Mouse (Mus musculus): ENCODE measurements around the gene Taf11.

The Taf11 gene

GRCm38 (mm10) chr17:27909622-27910500 is at the start of gene Taf11:
Gene Taf11, minus strand, starts transcription at chr17:27909844.
- peak; percentile 52 to 59 for DNase-seq (ENCODE audit: low spot score in 2 of 2)

DNA sequence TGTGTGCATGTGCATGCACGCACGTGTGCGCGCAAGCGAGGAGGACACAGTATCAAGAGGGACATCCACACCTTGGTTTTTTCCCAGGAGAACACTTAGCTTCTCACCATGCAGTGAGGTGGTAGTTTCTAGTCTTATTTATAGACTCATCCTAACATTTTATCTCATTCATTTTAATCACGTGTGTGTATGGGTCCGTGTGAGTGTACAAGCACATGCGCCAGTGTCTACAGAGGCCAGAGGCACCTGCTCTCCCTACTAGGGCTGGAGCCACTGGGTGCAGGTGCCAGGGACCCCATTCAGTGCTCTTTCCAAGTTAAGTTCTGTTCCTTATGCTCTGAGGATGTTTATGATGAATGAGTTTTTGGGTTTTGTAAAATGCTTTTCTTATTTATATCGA is 48.0 kb upstream of the Taf11 start:
- no peak for DNase-seq (ENCODE audit: low spot score in 2 of 2)

DNA sequence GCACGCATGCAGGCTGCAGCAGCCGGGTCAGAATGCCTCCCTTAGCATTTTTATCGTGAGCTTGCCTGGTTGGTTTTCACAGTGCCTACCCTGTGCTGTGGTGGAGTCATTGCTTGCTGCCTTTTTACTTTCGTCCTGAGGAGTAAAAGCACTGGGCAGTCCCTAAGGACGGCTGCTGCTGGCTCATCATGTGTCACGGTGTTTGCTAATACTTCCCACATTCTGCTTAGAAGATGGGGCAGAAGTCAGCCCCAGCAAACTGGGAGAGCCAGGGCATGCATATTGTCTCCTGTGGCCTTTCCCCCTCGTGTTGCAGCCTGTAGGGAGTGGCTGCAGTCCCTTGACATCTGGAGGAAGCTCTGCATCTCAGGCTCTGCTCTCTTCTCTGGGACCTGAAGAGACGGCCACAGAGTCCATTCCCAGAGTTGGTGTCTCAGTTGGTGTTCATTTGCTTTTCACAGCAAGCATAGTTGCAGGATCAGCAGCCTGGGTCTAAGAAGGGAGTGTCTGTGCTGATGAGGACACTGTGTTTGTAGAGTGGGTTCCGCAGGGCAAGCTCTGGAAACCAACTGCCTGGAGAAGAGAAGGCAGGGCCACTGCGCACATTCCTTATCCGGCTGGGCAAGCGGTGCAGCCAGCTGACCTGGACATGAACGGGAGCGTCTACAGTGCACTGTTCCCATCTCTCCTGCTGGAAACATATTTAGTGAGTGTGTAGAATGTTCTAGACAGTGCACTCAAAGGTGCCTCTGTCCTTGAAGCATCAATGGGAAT is 45.2 kb upstream of the Taf11 start:
- no peak for DNase-seq (ENCODE audit: low spot score in 2 of 2)

DNA sequence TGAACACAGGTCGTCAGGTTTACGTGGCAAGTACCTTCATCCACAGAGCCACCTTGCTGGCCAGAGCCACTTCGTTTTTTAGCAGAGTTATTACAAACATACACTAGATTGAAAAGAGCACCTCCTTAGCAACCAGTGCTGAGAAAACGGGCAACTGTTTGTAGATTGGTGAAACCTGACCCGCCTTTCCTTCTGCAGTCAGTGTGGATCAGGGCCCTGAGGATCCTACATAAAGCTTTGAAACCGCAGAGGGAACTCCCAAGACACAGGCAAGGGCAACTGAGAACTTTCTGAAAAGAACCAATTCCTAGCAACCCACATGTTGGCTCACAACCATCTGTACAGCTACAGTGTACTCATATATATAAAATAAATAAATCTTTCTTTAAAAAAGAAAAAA is 43.5 kb upstream of the Taf11 start:
- no peak for DNase-seq (ENCODE audit: low spot score in 2 of 2)

DNA sequence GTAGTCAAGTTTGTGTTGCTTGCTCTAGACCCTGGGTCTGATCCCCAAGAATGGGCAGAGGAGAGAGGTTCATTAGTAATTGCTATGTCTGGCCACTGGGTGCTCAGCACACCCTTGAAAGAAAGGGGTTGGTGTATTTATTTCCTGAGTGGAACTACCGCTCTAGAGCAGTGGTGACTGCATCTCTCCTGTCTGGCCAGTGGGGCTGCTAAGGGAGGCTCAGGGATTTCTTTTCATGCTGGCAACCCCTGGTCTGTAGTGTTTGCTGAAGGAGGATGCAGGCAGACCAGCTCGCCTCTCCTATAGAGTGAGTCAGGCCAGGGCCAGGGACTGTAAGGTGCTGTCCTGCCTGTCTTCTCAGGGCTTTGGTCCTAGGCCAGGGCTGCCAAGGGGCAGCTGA is 37.5 kb upstream of the Taf11 start:
- DNase-seq (ENCODE audit: low spot score in 2 of 2) = no peak

DNA sequence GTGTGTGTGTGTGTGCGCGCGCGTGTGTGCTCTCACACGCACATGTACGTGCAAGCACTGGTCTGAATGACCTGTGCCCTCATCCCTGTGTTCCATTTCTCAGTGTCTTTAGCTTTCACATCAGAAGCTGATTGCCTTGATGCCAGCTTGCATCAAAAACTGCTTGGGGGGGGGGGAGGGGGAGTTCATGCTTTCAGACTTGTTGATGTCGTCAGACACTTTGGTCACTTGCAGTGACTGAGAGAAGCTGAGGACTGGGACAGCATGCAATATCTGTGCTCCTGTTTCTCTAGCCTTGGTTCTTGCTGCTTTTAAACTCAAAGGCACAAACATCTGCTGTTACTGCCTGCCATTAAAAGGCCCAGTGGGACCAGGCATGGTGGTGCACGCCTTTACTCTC is 36.7 kb upstream of the Taf11 start:
- DNase-seq (ENCODE audit: low spot score in 2 of 2) = no peak

- DNase-seq (ENCODE audit: low spot score in 2 of 2) = no peak
These were observed 36.0 kb upstream of the Taf11 start for GRCm38 (mm10) chr17:27945546-27946216.

DNA sequence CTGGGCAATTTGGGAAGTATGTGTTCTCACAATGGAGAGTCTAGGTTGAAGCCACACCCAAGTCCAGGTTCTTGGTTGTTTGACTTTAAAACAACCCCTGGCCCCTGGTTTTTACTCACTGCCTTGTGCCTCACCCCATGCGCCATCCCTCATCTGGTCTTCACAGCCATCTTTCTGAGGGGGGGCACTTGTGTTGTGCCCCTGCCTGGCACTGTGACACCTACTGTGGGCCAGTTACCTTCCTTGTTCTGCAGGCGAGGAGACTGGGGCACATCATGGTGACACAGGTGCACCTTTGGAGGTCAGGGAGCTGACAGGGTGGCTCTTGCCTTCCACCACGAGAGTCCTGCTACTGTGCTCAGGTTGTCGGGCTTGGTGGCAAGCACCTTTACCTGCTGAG is 32.5 kb upstream of the Taf11 start:
- DNase-seq (ENCODE audit: low spot score in 2 of 2) = no peak

GRCm38 (mm10) chr17:27941698-27942097 is 32.1 kb upstream of the Taf11 start:
- no peak for DNase-seq (ENCODE audit: low spot score in 2 of 2)

DNA sequence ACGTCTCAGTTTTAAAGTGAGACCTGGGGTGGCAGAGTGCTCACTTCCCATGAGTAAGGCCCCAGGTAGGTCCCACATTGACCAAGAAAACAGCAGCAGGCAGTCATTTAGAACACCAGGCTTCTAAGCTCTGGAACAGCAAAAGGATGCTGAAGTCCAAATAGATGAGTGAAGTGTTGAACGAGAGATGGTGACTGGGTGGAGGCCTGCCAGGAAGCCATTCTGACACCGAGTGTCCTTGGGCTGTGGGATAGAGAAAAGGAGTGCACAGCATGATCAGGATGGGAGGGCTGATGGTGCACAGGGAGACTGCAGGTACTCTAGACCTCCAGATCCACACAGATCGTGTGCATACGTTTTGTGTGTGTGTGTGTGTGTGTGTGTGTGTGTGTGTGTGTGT is 31.5 kb upstream of the Taf11 start:
- DNase-seq (ENCODE audit: low spot score in 2 of 2) = no peak

DNA sequence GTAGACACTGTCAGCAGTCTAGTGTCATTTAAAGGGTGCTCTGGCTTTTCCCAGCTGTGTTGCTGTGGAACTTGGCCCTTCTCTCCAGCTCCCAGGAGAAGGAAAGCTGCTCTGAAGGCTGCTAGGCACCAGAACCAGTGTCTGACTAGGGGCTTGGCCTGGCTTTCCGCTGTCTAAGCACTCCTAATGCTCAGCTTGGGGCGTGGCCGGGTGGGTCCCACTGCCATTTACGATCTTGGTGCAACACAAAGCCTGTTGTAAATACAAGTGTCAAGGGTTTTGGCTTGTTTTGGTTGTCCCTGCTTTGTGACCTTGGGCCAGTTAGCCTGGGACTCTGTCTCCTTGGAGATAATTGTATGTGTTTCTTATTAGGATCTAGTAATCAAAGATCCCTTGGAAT is 30.7 kb upstream of the Taf11 start:
- no peak for DNase-seq (ENCODE audit: low spot score in 2 of 2)

DNA sequence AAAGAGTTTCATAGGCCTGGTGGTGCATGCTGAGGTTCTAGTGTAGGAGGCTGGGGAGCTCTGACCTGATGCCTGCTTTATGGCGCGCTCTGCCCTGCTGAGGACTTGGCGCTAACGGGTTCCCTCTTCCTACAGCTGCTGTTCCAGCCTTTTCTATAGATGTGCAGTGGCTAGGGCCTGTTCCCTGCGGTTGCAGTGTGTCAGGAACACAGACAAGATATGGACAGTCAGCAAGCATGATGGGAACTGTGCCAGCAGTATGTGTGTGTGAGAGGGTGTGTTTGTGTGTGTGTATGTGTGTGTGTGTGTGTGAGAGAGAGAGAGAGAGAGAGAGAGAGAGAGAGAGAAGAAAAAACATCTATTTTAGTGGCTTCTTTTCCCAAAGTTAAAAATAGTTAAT is 29.4 kb upstream of the Taf11 start:
- no peak for DNase-seq (ENCODE audit: low spot score in 2 of 2)

DNA sequence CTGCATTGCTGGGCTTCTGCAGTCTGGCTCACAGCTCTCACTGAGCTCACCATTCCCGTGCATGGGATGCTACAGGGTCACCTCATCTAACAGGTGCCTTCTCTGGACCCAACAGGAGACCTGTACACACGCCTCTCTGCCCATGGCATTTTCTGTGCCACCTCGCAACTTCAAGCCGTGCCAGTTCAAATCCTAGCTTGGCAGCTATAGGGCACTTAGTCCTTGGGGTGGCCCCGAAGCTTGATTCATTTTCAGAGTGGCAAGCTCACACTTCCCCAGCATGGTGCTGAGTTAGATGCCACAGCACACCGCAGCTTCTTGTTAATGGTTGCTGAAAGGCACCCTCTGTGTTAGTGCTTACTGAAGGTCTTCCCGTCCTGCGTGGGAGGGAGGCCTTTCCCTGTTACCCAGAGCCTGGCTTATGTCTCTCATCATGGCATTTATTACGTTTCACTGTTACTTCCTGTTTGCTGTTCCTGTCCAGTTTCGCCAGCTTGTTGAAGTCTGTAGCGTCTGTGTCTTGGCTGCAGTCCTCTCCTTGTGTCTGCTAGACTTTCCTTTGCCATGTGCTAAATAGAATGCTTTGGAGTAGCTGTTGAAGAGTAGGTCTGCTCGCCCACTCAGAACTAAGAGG is 28.6 kb upstream of the Taf11 start:
- DNase-seq (ENCODE audit: low spot score in 2 of 2) = peak in 1 of 2 experiments; percentile 10

GRCm38 (mm10) chr17:27937054-27937615 is 27.5 kb upstream of the Taf11 start:
- no peak for DNase-seq (ENCODE audit: low spot score in 2 of 2)

GRCm38 (mm10) chr17:27935091-27935490 is 25.4 kb upstream of the Taf11 start:
- DNase-seq (ENCODE audit: low spot score in 2 of 2) = peak in 1 of 2 experiments; percentile 11

- DNase-seq (ENCODE audit: low spot score in 2 of 2) = no peak
These were observed 24.7 kb upstream of the Taf11 start for GRCm38 (mm10) chr17:27934136-27934910.

DNA sequence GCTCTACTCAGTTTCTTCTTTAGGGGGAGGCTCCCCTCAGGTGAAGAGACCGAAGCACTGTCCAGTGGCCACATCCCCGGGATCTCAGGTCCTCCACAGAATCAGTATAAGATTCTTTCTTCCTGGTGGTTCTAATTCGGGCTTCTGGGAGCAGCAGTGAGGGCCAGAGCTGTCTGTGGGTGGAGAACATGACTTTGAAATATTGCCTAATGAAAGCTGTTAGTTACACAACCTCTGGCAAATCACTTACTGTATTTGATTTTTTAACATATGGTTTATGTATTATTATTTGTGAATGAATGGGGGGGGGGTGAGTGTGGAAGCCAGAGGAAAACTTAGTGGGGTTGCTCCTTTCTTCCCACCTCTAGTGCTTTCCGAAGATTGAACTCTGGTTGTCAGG is 22.2 kb upstream of the Taf11 start:
- no peak for DNase-seq (ENCODE audit: low spot score in 2 of 2)

- DNase-seq (ENCODE audit: low spot score in 2 of 2) = no peak
These were observed 20.6 kb upstream of the Taf11 start for GRCm38 (mm10) chr17:27930291-27930690.

- no peak for DNase-seq (ENCODE audit: low spot score in 2 of 2)
These were observed 15.9 kb upstream of the Taf11 start for GRCm38 (mm10) chr17:27925504-27925903.

- no peak for DNase-seq (ENCODE audit: low spot score in 2 of 2)
These were observed 15.4 kb upstream of the Taf11 start for GRCm38 (mm10) chr17:27925054-27925453.
